Mouse (Mus musculus) C2C12 (cell line): ENCODE results near the gene Cep164. TPM values are rescaled to one million over a fixed set of nuclear protein-coding genes. Genes with fewer than 3 reads are reported as not detected.

Experiments used
- H3K27me3 ChIP-seq: one replicate; pipeline ENCODE4 v1.6.1; 2011; ENCODE audit not compliant: control insufficient read depth, insufficient read depth, insufficient read length
- H3K36me3 ChIP-seq: one replicate; pipeline ENCODE4 v1.6.1; 2011; ENCODE audit not compliant: control insufficient read depth, insufficient read depth
- H3K4me3 ChIP-seq: one replicate; pipeline ENCODE4 v1.5.1; 2011; ENCODE audit warnings: mild to moderate bottlenecking, control low read depth; ENCODE audit not compliant: poor library complexity, insufficient read depth, severe bottlenecking
- H3K79me2 ChIP-seq: one replicate; pipeline ENCODE4 v1.6.1; 2011; ENCODE audit not compliant: control insufficient read depth, insufficient read depth
- H3K79me3 ChIP-seq: one replicate; pipeline ENCODE4 v1.6.1; 2011; ENCODE audit warnings: low read depth, control low read depth
- H3ac ChIP-seq: one replicate; pipeline ENCODE3; 2011; ENCODE audit warnings: low read depth; ENCODE audit not compliant: control insufficient read depth, insufficient read length
- CEBPB ChIP-seq: IDR thresholded peaks from one replicate; pipeline ENCODE4 v1.6.1; 2011; ENCODE audit warnings: low read depth, mild to moderate bottlenecking, control low read depth, moderate library complexity
- CTCF ChIP-seq: IDR thresholded peaks from one replicate; pipeline ENCODE4 v1.5.1; 2011; ENCODE audit not compliant: control insufficient read depth, insufficient read depth, insufficient read length
- FOSL1 ChIP-seq: IDR thresholded peaks from one replicate; pipeline ENCODE4 v1.8.0; 2011; ENCODE audit warnings: mild to moderate bottlenecking, low read length; ENCODE audit not compliant: poor library complexity, insufficient read depth, severe bottlenecking
- MAX ChIP-seq: IDR thresholded peaks from one replicate; pipeline ENCODE4 v1.6.1; 2011; ENCODE audit warnings: mild to moderate bottlenecking, control low read depth
- MYOD1 ChIP-seq: IDR thresholded peaks from one replicate; pipeline ENCODE4 v1.6.1; 2011; ENCODE audit warnings: low read depth; ENCODE audit not compliant: control insufficient read depth, insufficient read length
- MYOG ChIP-seq: IDR thresholded peaks from one replicate; pipeline ENCODE4 v1.6.1; 2011; ENCODE audit not compliant: control insufficient read depth, insufficient read length; ENCODE audit errors: extremely low read depth
- USF1 ChIP-seq: IDR thresholded peaks from one replicate; pipeline ENCODE4 v1.6.1; 2011; ENCODE audit warnings: low read depth, mild to moderate bottlenecking, control low read depth, moderate library complexity
- polyA plus RNA-seq: library from polyadenylated mRNA; unstranded; fragments of >200 nt; fragmentation: generic; extraction: Trizol; gene quantifications from one replicate; pipeline ENCODE4 v1.2.1, GENCODE M21; 2012; ENCODE audit warnings: missing spikeins

Cep164 gene
- polyA plus RNA-seq, 1 experiment = 12.7 TPM

DNA sequence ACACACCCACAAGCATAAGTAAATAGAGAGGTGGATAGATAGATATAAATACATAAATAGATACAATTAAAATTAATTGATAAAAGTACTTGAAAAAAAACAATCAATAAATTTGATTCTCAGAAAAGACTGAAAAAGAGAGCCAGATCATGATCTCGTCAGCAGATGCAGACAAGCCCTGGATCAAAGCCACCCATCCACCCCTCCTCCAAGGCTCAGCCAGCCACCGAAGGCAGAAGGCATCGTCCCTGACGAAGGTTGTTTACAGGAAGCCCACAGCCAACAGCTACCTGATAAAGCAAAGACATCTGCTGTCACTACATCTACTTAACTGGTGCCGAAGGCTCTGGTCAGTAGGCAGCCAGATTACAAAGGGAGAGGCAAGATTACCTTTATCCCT lies 16.5 kb downstream of the Cep164 start:
- H3K4me3 ChIP-seq = no peak overlapping the region

DNA sequence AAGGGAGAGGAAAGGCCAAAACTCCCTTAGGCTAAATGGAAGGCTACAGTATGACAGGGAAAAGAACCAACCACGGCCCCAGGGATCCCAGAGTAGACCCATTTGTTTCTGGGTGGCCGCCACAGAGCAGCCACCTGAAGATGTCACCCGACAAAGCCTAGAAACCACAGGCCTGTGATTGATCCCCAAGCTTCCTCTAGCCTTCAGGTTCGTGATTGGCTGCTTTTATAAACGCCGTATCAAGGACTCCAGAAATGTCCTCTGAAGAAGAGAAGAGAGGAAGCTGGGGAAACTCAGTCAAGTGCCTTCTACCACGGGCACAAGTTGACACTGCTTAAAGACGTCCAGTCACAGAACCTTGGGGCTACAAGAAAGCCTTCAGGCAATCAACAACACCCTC lies 20.7 kb downstream of the Cep164 start:
- H3K79me2 ChIP-seq = no peaks in the 10 kb centered on the region
- no peak overlapping the region for H3ac ChIP-seq
- H3K79me3 ChIP-seq = no peaks in the 10 kb centered on the region
- no peak overlapping the region for H3K4me3 ChIP-seq
- no peaks in the 10 kb centered on the region for H3K36me3 ChIP-seq
- H3K27me3 ChIP-seq = no peaks in the 10 kb centered on the region
- TF ChIP-seq MYOG (no peak), MAX (no peak), CEBPB (no peak), USF1 (no peak), FOSL1 (no peak), CTCF (no peak), MYOD1 (no peak)

More for the DNA sequence above, 16.5 kb downstream of the Cep164 start:
- Histone ChIP-seq H3ac (no peak overlapping the region), H3K27me3 (no peaks in the 10 kb centered on the region), H3K79me2 (no peaks in the 10 kb centered on the region), H3K36me3 (no peaks in the 10 kb centered on the region), H3K79me3 (no peaks in the 10 kb centered on the region)
- TF ChIP-seq FOSL1 = no peak
- no peak for TF ChIP-seq MYOG
- TF ChIP-seq MYOD1 = no peak
- no peak for TF ChIP-seq CTCF
- TF ChIP-seq USF1 = no peak
- no peak for TF ChIP-seq MAX
- TF ChIP-seq CEBPB = no peak

DNA sequence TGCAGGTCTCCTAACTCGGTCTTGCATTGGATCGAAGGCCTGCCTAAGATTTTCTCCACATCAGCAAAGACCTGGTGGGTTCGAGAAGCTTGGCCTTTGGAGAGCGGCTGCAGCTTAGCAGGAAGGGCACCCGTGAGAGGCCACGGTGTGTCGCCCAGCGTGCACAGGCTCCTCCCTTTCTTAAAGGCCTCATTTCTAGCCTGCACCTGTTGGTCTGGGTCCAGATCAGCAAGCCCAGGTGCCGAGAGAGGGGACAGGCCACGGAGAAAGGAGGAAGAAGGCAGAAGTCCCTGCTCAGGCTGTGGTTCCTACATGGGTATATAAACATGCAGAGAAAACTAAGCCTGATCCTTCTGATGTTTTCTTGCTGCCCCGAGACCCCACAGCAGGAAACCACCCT lies 21.2 kb downstream of the Cep164 start:
- Histone ChIP-seq H3K4me3 (no peak overlapping the region), H3K79me2 (no peaks in the 10 kb centered on the region), H3K36me3 (no peaks in the 10 kb centered on the region), H3K27me3 (no peaks in the 10 kb centered on the region), H3K79me3 (no peaks in the 10 kb centered on the region), H3ac (no peak overlapping the region)
- TF ChIP-seq CEBPB = no peak
- no peak for TF ChIP-seq MAX
- TF ChIP-seq MYOG = no peak

DNA sequence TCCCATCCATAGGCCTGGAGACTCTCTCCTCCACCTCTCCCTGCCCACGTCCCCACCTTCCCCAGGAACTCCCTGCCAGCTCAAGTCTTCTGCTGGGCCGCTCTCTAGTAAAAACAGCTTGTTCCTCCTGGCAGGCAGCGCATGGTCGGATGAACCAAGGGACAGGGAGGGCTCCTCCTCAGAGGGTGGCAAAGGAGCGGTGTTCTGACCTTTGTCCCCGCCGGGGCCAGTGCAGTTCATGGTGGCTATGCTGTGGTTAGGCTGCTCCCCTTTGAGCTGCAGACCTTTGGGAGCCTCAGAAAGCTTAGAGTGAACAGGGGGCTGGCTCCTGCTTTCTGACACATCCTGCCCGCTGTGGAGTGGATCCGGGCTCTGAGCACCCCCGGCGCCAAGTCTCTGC lies 21.6 kb downstream of the Cep164 start:
- Histone ChIP-seq H3K36me3 (no peaks in the 10 kb centered on the region), H3K79me2 (no peaks in the 10 kb centered on the region), H3ac (no peak overlapping the region), H3K4me3 (no peak overlapping the region), H3K27me3 (no peaks in the 10 kb centered on the region), H3K79me3 (no peaks in the 10 kb centered on the region)
- TF ChIP-seq CEBPB = no peak
- no peak for TF ChIP-seq USF1
- TF ChIP-seq MYOG = no peak
- TF ChIP-seq MYOD1 = no peak
- no peak for TF ChIP-seq FOSL1
- no peak for TF ChIP-seq CTCF
- no peak for TF ChIP-seq MAX

DNA sequence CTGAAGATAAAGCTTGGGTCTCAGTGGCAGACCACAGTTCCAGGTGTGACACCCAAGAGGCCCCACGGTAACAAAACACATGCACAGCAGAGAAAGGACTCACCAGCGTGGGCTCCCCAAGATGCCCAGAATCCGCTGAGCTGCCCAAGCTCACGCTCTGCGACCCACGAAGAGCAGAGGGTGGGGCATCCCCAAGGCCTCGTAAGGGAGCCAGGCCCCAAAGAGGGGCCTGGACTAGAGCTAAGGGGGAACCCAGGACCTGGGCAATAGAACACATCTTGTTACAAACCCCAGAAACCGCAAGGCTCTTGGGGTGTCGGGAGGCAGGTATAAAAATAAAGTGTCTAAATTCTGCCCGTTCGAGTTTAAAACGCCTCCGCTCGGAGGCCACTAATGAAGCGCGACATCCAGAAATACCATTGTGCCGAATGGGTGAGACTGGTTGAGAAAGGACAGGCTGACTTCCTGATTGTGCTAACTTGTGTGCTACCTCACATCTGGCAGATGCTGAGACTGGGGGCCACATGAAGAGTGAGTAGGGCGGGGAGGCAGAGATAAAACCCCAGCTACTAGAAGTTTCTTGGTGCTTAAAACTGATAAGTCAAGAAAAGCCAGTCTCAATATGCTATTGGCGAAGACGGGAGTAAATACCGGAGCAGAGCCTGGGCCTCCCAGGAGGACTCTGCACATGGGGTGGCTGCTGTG lies 25.3 kb downstream of the Cep164 start:
- Histone ChIP-seq H3K79me2 (no peaks in the 10 kb centered on the region), H3ac (no peak overlapping the region), H3K36me3 (no peaks in the 10 kb centered on the region), H3K4me3 (no peak overlapping the region), H3K27me3 (no peaks in the 10 kb centered on the region), H3K79me3 (no peaks in the 10 kb centered on the region)
- no peak for TF ChIP-seq FOSL1
- no peak for TF ChIP-seq MYOD1
- no peak for TF ChIP-seq USF1
- no peak for TF ChIP-seq CTCF
- TF ChIP-seq MAX = no peak
- no peak for TF ChIP-seq CEBPB
- no peak for TF ChIP-seq MYOG

DNA sequence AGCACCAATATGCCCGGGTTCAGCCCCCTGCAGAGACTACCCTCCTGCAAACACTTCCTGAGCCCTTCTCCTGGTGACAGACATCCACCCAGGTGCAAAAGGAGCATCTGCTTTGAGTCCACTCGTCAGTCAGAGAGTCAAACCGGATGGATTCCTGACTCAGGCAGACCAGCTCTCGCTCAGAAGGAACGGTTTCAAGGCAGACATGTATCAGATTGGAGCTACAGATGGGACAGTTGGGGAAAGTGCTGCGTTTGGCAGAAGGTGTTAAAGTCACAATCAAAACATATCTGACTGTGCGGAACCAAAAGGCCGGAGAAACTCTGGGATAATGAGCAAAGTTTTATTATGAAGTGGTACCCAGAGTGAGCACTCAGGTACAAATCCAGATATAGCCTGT lies 29.1 kb downstream of the Cep164 start:
- no peaks in the 10 kb centered on the region for H3K27me3 ChIP-seq
- H3K36me3 ChIP-seq = no peaks in the 10 kb centered on the region
- no peak overlapping the region for H3ac ChIP-seq
- no peak overlapping the region for H3K4me3 ChIP-seq
- TF ChIP-seq MYOD1 (no peak), CTCF (no peak), MAX (no peak), USF1 (no peak), CEBPB (no peak), FOSL1 (no peak), MYOG (no peak)
- no peaks in the 10 kb centered on the region for H3K79me2 ChIP-seq
- H3K79me3 ChIP-seq = no peaks in the 10 kb centered on the region
